Mouse (Mus musculus) cerebellum, postnatal 36 days (tissue): Measurements from ENCODE around the gene Fcna.
A peak's percentile ranks its signal among the peaks of the same experiment; 100 is the strongest.

ENCODE experiments used
- DNase-seq, 2 experiments: peaks; one replicate each; pipeline ENCODE4 v3.0.0; 2021 to 2022; ENCODE audit warnings: mixed read lengths in 2 of 2

Gene Fcna

DNA sequence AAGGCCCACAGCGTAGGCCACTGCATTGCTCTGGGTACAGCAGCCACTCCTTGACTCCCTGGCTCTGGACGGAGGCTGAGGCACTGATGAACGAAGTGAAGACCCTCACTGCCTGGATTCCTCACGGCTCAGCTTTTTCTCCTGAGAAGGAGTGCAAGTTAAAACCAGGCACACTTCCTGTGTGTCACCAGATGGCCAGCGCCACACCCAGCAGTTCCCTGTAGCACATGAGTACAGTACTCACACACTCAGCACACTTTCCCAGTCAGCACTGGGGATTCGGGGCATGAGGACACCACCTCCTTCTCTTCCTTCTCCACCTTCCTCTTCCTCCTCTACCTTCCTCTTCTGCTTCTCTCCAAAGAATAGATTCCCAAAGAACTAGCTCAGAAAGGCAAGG lies at the start of gene Fcna:
Fcna (minus strand) TSS at position 220 of the 400 bp plus-strand sequence.
- DNase-seq = no peak

DNA sequence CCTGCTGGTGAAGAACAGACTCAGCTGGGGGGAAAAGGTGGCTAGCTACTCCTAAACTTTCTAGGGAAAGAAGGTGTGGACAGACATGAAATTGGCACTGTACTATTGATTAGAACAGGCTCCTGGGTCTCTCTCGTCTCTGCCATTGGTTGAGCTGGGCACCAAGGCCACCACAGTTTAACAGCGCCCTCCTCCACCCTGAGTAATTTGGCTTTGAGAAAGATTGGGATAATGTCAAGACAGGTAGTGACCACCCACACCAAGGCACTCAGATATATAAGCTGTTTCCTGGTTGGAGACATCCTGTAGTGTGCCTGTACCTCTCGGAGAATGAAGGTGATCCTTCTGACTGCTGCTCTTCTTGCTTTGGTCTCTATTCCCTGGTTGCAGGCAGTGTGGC lies 48.7 kb upstream of the Fcna start, which contains the start of gene Lcn6:
Lcn6 (plus strand) TSS at position 301 of the 400 bp plus-strand sequence.
- no peak for DNase-seq

DNA sequence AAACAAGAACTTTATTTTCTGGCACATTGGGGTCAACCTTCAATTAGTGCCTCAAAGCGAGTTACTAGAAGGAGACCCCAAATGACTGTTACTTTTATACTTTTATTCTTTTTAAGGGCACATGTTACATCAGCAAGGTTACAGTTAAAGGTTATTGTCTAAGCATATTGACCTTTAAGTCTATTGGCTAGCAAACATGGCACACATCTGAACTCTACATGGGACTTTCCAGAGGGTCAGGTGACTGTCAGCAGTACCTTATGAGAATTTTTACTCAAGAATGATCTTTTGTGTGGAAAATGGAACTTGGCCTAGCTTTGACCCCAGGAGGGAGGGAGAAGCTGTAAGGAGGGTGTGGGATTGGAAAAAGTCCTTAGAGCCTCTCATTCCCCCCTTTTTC lies 38.7 kb upstream of the Fcna start:
- DNase-seq = no peak

DNA sequence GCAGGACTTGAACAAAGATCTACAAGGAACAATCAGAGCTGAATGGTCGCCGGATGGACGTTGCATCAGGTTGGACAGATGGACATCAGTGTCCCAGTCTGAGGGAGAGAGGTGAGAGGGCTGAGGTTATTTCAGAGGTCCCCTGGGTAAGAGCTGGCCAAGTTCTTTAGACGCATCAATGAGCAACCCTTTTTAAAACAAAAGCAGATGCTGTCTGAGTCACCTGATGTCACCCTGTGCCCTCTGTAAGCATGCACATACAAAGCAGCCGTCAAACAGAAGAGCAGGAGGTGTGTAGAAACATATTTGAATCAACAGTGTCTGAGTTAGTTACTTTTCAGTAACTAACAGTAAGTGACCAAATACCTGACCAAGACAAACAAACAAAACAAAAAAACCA lies 36.3 kb upstream of the Fcna start:
- no peak for DNase-seq

DNA sequence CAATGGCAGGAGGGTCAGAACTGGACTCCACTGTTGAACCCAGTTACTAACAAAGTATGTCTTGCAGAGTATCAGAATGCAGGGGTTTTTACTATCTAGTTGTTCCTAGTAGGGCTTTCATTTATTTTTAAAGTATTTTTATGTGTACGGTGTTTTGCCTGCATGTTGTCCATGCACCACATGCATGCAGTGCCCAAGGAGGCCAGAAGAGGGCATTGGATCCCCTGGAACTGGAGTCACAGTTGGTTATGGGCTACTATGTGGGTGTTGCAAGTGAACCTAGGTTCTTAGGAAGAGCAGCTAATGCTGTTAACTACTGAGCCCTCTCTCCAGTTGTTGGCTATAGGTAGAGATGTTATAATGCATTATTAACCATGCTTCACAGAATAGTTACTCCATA lies 35.7 kb upstream of the Fcna start:
- DNase-seq = peak; percentile 50 to 51

DNA sequence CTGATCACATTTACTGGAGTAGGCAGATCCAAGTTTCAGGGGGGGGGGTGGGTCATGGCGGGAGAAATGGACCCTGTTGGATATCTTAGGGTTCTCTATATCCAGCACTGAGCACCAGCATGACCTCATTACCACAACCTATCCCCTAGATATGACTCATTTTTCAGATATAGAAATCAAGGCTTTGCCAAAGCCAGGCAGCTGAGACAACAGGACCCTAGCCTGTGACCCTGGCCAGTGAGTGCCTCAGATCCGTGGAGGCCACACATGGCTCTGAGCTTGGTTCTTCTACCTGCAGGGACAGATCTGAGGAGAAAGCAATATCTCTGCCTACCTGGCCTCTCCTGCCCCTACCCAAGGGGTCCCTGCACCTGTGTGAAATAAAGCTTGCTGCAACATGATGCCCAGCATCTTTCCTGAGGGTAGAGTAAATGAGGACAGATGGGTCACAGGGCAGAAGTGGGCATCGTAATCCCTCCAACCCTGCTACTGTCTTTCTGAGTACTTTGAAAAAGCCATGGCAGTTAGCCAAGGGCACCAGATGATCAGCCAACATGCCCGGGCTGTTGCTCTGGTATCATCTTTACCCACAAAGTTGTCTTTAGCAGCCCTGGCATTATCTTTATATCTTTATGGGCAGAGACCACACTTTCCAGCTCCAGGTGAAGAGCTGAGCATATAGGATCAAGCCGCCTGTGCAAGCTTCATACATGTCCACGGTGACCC lies 33.6 kb upstream of the Fcna start:
- DNase-seq = peak in 1 of 2 experiments; percentile 13

DNA sequence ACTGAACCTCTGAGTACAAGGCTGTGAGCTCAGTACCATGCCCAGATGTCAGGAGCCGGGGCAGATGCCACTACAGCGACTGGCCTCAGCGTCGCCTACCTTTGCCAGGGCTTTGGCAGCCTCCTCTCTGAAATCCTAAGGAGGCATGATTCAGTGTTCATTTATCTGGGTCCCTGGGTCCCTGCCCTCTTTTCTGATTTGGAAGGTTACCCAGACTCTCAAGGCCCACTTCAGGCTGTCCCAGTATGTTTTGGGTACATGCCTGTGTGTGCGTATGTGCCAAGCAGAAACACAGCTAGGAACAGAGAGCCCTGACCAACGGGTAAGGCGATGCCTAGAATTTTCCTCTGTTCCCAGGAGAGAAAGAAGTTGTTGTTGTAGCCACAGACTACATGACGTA lies 32.4 kb upstream of the Fcna start:
- no peak for DNase-seq

DNA sequence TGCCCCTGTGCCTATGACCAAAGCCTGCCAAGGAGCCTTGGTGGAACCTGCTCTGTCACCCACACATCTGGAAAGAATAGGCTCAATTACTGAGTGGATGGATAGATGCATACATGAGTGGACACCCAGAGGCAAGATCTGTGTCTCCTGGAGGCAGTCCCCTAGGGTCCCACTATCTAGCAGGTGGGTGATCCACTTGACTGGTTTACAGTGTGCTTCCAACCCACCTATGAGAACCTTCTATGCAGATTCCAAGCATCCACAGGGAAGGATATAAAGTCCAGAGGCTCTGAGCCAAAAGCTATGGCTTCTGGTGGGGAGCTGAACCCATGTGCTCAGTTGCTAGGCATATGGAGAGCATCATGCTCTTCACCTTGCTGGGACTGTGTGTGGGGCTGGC lies 29.8 kb upstream of the Fcna start, which contains the start of gene Lcn5:
Lcn5 (plus strand) TSS at position 301 of the 400 bp plus-strand sequence.
- DNase-seq = no peak

DNA sequence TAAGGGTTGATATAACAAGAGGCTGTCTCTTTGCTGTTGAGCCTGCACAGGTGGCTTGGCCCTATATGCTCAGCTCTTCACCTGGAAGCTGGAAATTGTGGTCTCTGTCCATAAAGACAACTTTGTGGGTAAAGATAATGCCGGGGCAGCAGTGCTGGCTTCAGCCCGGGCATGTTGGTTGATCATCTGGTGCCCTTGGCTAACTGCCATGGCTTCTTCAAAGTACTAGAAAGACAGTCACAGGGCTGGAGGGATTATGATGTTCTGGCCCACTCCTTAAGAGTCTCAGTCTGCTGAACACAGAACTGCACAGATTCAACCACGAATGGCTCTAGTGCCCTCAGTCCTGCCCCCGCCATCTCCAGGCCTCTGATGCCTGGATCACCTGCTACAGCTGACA lies 29.4 kb upstream of the Fcna start:
- peak; percentile 51 to 53 for DNase-seq

DNA sequence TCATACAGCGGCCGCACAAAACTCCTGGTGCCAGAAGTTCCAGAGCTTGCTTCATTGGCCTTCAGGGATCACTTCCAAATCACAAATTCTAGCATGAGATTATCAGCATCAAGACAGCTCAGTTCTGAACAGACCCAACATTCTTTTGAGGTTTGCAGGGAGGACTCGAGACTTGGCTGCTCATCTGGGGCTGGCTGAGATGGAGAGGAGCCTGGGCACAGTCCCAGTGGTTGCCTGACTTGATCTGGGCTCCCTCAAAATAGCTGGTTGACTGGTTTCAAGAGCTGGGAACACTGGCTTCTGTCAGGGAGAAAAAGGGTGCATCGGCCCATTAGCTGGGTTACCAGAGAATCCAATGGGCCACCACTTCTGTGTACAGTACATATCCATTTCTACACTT lies 28.9 kb upstream of the Fcna start:
- DNase-seq = peak; percentile 16 to 18

DNA sequence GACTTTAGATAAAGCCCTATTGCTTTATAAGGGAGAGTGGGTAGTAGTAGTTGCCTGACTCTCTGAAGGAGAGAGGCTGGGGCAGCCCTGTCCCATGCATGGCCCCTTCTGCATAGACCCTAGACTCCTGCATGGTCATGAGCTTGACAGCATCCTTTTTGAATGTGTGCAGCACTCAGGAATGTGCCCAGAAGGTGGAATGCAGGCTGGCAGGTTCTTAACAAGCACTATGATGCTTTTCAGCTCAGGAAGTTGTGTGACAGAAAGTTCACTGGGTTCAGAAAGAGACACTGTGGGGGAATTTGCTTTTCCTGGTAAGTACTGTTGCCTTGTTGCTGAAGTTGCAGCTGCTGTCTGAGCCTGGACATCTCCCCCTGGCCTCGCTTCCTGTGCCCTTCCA lies 26.7 kb upstream of the Fcna start:
- DNase-seq = no peak

DNA sequence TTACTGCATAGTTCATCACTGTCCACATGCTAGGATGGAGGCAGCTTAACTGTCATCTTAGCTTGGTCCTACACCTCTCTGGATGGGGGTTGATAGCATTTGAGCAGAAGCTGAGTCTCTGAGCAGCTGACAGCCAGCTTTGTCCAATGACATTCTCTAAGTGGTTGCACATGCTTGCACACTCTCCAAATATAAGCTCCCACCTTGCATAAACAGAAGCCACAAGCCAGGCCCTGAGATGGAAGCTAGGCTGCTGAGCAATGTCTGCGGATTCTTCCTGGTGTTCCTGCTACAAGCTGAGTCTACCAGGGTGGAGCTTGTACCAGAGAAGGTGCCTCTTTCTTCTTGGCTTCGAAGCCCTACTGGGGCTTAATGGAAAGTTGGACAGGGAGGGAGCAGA lies 25.1 kb upstream of the Fcna start, which contains the start of gene Lcn8:
Lcn8 (plus strand) TSS at position 219 of the 400 bp plus-strand sequence.
- DNase-seq = no peak

DNA sequence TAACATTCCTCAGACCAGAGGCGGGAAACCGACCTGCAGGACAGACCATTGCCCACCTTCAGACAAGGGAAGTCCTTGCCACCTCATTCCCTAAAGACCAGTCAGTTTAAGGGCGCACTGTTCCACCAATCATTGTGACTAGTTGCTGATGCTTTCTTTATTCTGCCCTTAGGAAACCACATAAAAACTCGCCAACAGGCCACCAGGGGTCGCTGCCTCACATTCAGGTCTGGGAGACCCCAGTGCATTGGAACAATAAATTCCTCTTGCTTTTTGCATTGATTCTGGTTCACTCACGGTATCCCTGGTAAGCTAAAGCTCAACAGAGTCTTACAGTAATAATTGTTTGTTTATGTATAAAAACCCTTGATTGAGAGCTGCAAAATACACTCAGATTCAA lies 12.1 kb upstream of the Fcna start:
- peak in 1 of 2 experiments; percentile 20 for DNase-seq

DNA sequence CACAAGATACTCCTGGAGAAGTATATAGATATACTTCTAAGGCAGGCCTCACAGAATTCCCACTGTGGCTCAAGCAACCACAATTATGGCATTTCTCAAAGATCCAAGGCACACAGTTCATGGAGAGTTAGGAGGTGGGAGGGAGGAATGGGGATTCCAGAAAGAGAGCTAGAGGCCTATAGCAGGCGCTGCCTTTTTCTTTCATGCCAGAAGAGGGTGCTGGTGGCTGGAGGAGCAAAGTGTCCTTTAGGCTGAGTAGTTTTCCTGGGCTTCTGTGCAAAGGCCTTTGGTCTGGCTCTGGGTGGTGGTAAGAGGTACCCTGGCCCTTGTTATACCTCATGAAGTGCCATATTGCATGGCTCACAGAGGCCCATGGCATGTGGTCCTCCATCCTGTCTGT lies 6.2 kb upstream of the Fcna start:
- no peak for DNase-seq

DNA sequence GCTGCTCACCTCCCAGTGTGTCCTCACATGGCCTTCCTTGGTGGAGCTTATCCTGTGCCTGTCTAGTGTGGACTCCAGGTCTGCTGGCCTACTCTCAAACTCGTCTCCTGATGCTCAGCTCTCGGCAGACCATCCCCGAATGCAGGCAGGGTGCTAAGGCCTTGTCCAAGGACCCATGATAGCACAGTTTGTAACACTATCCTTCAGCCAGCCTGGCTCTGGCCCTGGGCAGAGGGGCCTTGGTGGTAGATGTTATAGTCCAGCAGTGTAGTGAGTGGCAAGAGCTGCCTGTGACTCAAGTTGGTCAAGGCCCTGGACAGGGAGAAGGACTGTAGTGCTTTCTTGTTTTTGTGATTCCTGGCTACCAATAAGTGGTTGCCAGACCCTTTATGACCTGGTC lies 5.8 kb upstream of the Fcna start:
- no peak for DNase-seq

DNA sequence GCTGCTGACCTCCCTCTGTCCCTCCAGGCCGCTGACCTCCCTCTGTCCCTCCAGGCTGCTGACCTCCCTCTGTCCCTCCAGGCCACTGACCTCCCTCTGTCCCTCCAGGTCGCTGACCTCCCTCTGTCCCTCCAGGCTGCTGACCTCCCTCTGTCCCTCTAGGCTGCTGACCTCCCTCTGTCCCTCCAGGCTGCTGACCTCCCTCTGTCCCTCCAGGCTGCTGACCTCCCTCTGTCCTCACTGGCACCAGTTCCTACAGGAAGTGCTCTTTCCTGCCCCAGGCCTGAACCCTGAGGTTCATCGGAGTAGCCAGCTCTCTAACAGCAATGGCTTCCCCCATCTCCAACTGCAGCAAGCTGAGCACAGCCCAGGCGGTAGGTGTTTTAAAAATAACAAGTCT lies 908 bp upstream of the Fcna start:
- DNase-seq = no peak

DNA sequence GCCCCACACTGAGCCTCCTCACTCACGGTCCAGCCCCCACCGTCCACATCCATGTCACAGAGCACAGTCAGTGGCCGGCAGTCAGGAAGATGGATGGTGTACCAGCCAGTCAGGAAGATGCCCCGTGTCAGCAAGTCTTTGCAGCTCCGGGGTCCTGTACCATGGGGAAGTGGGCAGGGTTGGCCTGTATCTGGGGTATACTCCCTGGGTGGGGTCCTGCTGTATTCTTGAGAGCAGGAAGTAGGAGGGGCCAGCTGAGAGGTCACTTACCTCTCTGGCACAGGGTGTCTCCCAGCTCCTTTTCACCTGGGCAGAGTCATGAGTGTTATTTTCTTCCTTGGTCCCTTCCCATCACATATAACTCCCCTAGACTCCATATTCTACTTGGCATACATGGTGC lies 1.8 kb downstream of the Fcna start:
- DNase-seq = no peak

DNA sequence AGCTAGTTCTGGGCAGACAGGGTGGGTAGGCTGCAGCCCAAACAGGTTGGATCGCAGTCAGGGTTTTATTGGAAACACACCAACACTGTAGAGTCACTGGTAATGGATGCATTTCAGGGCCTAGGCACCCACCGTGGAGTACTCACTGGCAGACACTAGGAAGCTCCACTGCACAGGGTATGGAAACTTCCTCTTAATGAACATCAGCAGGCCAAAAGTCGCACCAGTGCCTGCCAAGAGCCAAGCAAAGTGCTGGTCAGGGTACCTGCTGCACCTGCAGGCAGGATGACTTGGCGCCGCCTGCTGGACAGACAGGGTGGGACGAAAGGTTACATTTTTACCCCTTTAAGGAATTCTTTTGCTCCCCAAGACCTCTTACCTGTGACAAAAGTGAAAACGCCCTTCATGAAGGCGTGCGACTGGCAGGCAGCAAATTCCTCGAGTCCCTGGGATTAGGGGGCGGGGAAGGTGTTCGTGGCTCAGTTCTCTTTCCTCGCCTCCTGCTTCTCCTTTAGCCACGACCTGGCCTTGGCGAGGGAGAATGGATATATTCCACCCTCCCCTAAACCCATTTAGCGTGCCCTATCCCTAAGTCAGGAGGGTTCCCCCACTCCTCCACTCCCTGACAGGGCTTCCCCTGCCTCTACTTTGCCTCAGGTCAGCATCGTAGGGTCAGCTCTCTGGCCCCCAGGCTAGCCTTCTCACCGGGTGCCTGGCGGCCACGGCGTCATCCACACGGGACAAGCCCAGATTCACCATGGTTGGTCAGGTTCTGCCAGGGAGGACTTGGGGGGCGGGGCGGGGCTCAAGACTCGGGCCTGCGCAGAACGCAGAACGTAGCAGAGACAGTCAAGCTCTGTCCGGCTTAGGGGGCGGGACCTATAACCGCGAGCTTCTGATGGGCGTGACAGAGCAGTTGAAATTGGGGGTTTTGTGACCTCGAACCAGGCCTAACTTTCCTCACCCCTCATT lies 6.3 kb downstream of the Fcna start, which contains the start of gene Tmem141:
Tmem141 (minus strand) TSS at position 777 of the 972 bp plus-strand sequence.
- peak; percentile 92 to 95 for DNase-seq

DNA sequence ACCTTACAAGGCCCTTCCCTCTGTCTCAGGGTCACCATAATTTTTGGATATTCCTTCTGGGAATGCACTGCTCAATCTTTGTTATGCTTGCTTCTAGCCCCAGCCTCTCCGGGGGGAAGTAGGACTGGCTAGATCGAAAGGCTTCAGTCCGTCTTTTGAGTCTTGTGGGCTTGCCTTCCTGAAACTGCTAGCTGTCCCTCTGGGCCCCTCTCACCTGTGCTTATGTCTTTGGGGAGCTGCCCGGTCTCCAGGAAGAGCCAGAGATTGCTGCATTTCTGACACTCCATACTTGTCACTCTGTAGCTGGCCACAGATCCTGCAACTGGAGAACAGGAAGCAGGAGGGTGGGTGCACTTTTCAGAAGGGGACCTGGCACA lies 7.0 kb downstream of the Fcna start:
- no peak for DNase-seq

DNA sequence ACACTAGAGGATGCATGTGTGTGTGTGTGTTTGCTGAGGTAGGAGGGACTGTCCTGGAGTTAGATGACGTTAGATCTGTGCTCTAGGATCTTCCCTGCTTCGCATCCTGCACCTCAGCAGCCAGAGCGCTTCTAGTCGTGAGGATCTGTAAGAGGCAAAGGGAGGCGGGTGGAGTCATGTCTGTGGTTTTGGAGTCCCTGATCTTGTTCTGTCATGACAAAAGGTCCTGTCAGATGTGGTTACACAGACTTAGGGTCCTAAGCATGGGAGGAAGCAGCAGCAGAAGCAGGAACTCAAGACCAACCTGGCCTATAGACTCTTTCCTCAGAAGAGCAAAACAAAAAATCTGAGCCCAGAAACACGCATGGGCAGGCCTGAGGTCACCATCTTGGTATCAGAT lies 7.4 kb downstream of the Fcna start:
- DNase-seq = no peak

DNA sequence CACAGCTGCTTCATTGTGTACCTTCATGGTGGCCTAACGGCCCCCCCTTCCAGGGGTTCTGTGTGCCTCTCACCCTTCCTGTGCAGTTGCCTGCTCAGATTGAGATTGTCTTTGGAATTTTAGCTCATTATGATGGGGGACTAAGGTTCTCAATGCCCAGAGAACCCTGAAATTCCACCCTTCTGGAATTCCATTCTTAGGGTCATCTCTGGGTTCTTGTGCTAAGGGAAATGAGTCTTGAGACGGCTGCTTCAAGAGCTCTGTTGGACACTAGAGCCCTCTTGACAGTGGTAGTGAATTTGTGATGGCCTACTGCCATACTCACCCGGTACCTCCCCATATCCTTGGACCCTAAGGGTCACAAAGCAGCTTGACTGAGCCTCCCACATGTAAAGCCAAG lies 10.3 kb downstream of the Fcna start, which contains the start of gene Ccdc183:
Ccdc183 (minus strand) TSS at position 101 of the 400 bp plus-strand sequence.
- no peak for DNase-seq

DNA sequence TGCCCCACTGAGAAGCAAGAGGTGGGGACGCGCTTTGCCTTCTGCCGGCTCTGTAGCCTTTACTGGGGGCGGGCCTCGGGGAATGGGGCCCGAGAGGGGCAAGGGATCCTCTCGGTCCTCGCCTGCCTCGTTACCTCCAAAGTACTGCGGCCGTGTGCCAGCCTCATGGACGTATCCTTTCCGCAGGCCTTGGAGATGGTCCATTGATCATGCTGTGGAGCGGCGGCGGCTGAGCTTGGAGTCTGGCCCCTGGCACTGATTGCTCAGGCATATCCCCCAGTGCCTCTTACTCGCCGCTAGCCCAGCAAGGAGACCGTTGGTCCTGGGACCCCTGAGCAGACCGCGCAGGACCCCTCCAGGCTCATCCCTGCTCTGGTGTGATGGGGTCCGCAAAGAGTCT lies 11.4 kb downstream of the Fcna start:
- no peak for DNase-seq

DNA sequence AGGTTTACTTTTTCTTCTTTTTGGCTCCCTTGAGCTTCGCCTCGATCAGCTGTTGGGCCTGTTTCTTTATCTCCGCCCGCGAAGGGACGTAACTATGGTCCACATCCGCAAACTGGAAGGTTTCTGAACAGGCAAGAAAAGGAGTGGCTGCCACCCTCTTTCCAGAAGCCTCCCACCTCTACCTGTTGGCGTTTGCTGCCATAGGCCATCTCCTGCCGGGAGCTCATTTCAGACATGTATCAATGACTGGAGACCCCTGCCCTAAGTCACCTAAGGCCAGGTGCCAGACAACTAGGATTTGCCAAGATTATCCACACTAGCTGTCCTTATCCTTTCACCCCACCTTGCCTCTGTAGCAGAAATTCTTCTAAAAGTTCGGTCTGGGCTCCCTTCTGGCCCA lies 19.2 kb downstream of the Fcna start:
- DNase-seq = no peak
